Mouse (Mus musculus) megakaryocyte, embryonic 14.5 days (primary cell): ENCODE measurements around the gene Gtf3c2.

Source experiments
- FLI1 ChIP-seq: IDR thresholded peaks from 2 replicates; pipeline ENCODE4 v1.6.1; 2012; ENCODE audit warnings: low read length, inconsistent platforms, mixed read lengths
- GATA1 ChIP-seq: IDR thresholded peaks from 3 replicates; pipeline ENCODE4 v1.6.1; 2012; ENCODE audit warnings: mixed read lengths, low read length, inconsistent platforms, borderline replicate concordance

- no peak for TF ChIP-seq GATA1
- TF ChIP-seq FLI1, result no peak
Observed at GRCm38 (mm10) chr5:31193631-31194281, 13.8 kb upstream of the Gtf3c2 start.
